Mouse (Mus musculus) liver, embryonic 15.5 days (tissue): ENCODE measurements around the gene Bach1. TPM values are rescaled to one million over a fixed set of nuclear protein-coding genes. Genes with fewer than 3 reads are reported as not detected.

ENCODE experiments used
- ATAC-seq: fragments of 200-750 bp; cut with Nextera tagmentation; 2 replicates; pipeline ENCODE4 v1.8.0; 2017; ENCODE audit warnings: moderate number of reproducible peaks, mild to moderate bottlenecking, moderate library complexity; ENCODE audit not compliant: insufficient read depth
- H3K27ac ChIP-seq: fragments of 300-500 bp; sonication (generic); replicated peaks from 2 replicates; pipeline ENCODE4 v1.5.1; 2015; ENCODE audit warnings: mild to moderate bottlenecking, inconsistent platforms
- H3K27me3 ChIP-seq: fragments of 300-500 bp; sonication (generic); 2 replicates; pipeline ENCODE4 v1.6.1; 2015; ENCODE audit warnings: mild to moderate bottlenecking, inconsistent platforms
- H3K36me3 ChIP-seq: fragments of 300-500 bp; sonication (generic); replicated peaks from 2 replicates; pipeline ENCODE4 v1.6.1; 2015; ENCODE audit warnings: moderate library complexity, mild to moderate bottlenecking, inconsistent platforms
- H3K4me1 ChIP-seq: fragments of 300-500 bp; sonication (generic); replicated peaks from 2 replicates; pipeline ENCODE4 v1.6.1; 2015; ENCODE audit warnings: inconsistent platforms
- H3K4me2 ChIP-seq: fragments of 300-500 bp; sonication (generic); 2 replicates; pipeline ENCODE4 v1.6.1; 2015; ENCODE audit warnings: moderate library complexity, mild to moderate bottlenecking, inconsistent platforms
- H3K4me3 ChIP-seq: fragments of 300-500 bp; sonication (generic); replicated peaks from 2 replicates; pipeline ENCODE4 v1.5.1; 2015; ENCODE audit warnings: mild to moderate bottlenecking, inconsistent platforms
- H3K9ac ChIP-seq: fragments of 300-500 bp; sonication (generic); 2 replicates; pipeline ENCODE4 v1.6.1; 2015; ENCODE audit warnings: moderate library complexity, mild to moderate bottlenecking, inconsistent platforms
- H3K9me3 ChIP-seq: fragments of 300-500 bp; sonication (generic); replicated peaks from 2 replicates; pipeline ENCODE4 v1.6.1; 2016; ENCODE audit warnings: inconsistent platforms
- WGBS: fragments of 180-500 bp; shearing (Covaris S2); methylation state at CpG from one replicate; pipeline ENCODE4 v1.1.7; 2015; ENCODE audit warnings: mixed read lengths; ENCODE audit not compliant: insufficient replicate concordance; 5-methylcytosine and 5-hydroxymethylcytosine counted together
- polyA plus RNA-seq: library from polyadenylated mRNA; unstranded; fragments of >200 nt; fragmentation: Nextera tagmentation; extraction: Ambion mirVana; gene quantifications from 2 replicates; pipeline ENCODE4 v1.2.1, GENCODE M21; 2015

Bach1 gene
- polyA plus RNA-seq, 1 experiment from 2014 or later = 6.5 TPM

DNA sequence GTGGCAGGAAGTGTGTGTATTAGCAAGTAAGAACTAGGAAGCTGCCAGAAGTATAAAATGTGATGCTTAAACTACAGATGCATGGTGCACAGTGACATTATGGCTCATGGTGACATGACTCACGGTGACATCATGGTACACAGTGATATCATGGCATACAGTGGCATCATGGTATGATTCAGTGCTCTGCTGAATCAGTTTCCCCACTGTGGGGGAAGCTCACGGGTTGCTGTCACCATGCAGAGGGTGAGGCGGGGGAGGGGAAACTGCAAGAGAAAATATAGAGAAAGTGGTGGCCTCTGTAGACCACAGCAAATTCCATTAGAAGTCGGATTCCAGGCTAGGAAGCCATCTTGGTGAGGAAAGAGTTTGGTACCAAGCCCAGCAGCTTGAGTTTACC lies 26.1 kb downstream of the Bach1 start:
- peaks cover 22% of the 10 kb centered on the region for H3K4me1 ChIP-seq
- H3K9ac ChIP-seq = no peak overlapping the region
- no peak overlapping the region for H3K27ac ChIP-seq
- H3K4me3 ChIP-seq = no peak overlapping the region
- H3K4me2 ChIP-seq = no peak overlapping the region
- 85% methylated on average over 4 of the region's 4 CpGs for WGBS
- no peak for ATAC-seq
- H3K27me3 ChIP-seq = no peaks in the 10 kb centered on the region
- peaks cover 93% of the 10 kb centered on the region for H3K36me3 ChIP-seq
- no peaks in the 10 kb centered on the region for H3K9me3 ChIP-seq

DNA sequence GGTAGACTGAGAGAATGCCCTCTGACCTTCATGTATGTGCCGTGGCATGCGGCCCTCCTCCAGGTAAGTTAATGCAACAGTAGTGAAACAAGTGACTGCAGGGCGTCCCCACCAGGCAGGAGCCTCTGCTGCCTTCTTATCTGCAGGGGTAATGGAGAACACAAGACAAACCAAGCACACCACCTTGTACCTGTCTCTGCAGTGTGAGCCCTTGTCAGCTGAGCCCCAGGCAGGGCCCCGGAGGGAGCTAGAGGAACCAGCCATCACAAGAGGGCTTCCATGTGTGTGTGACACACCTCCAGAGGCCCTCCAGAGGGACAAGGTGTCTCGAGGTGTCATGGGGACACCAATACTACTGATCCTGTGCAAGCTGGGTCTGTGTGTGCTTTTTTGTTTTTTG lies 26.5 kb downstream of the Bach1 start:
- Histone ChIP-seq H3K4me3 (no peak overlapping the region), H3K4me1 (peaks cover 22% of the 10 kb centered on the region), H3K4me2 (no peak overlapping the region), H3K27me3 (no peaks in the 10 kb centered on the region), H3K9me3 (no peaks in the 10 kb centered on the region), H3K9ac (no peak overlapping the region), H3K36me3 (peaks cover 93% of the 10 kb centered on the region), H3K27ac (no peak overlapping the region)
- WGBS = 73% methylated on average over 5 of the region's 5 CpGs
- no peak for ATAC-seq

DNA sequence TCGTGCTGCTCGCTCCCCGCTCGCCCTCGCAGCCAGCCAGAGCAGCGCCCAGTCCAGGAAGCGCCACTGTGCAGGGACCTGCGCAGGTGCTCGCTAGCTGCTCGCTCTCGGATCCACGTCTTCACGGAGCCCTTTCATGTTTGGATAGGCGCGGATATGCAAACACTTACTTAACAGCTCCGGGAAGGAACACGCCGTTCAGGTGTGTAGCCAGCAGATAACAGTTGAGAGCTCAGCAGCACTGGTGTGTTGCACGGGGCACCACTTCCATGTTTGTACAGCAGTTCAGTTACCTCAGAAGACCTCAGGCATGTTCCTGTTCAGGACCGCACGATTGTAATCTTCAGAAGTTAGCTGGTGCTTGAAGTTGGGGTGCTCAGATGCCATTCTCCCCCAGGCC lies 27.2 kb downstream of the Bach1 start:
- H3K36me3 ChIP-seq = peaks cover 93% of the 10 kb centered on the region
- H3K4me3 ChIP-seq = no peak overlapping the region
- H3K4me1 ChIP-seq = peaks cover 22% of the 10 kb centered on the region
- H3K9me3 ChIP-seq = no peaks in the 10 kb centered on the region
- no peaks in the 10 kb centered on the region for H3K27me3 ChIP-seq
- WGBS = 73% methylated on average over 21 of the region's 21 CpGs
- H3K27ac ChIP-seq = no peak overlapping the region
- ATAC-seq = peak; percentile 38; the same call in 1 of the 2 replicates
- no peak overlapping the region for H3K4me2 ChIP-seq
- H3K9ac ChIP-seq = no peak overlapping the region

DNA sequence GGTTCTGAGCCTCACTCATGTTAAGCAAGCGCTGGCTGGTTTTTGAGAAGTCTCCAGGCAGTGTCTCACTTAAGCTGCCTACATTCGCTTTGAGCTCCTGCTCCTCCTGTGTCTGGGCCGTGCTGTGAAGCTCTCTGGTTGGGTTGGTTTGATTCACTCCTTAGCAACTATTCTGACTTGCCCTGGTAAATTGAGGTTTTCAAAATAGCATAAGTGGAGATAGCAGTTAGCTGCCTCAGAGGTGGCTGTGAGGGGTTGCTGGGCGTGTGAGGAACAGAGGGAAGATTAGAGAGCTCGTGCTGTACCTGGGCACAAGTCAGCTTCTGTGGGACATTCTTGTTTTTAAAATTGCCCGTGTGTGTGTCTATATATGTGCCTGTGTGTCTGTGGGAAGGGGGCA lies 27.6 kb downstream of the Bach1 start:
- no peak overlapping the region for H3K4me3 ChIP-seq
- no peaks in the 10 kb centered on the region for H3K9me3 ChIP-seq
- H3K4me1 ChIP-seq = peaks cover 18% of the 10 kb centered on the region
- H3K36me3 ChIP-seq = peaks cover 93% of the 10 kb centered on the region
- WGBS = 63% methylated on average over 6 of the region's 6 CpGs
- no peak overlapping the region for H3K4me2 ChIP-seq
- ATAC-seq = no peak
- H3K27ac ChIP-seq = no peak overlapping the region
- no peaks in the 10 kb centered on the region for H3K27me3 ChIP-seq
- no peak overlapping the region for H3K9ac ChIP-seq

DNA sequence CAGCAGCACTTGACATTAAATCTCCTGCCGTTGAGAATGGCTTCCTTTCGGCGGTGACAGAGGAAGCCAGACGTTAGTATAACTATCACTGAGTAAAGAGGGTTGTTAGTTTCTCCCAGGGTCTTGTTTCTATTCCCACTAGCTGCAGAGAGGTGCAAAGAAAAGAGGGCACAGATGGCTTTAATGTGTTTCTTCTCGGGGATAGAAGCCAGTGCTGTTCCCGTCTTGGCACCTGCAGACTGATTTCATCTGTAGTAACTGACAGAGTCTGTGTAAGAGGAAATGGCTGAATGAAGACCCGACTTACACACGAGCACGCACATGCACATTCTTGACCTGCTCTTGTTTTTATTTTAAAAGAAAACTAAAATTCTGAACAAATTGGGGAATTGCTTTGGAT lies 28.5 kb downstream of the Bach1 start:
- Histone ChIP-seq H3K36me3 (peaks cover 89% of the 10 kb centered on the region), H3K4me2 (no peak overlapping the region), H3K4me3 (no peak overlapping the region), H3K27ac (no peak overlapping the region), H3K9me3 (no peaks in the 10 kb centered on the region), H3K4me1 (peaks cover 18% of the 10 kb centered on the region), H3K9ac (no peak overlapping the region), H3K27me3 (no peaks in the 10 kb centered on the region)
- WGBS = 52% methylated on average over 9 of the region's 9 CpGs
- no peak for ATAC-seq

GRCm38 (mm10) chr16:87727918-87728317 lies 29.2 kb downstream of the Bach1 start:
- WGBS = 84% methylated on average over 14 of the region's 14 CpGs
- H3K9me3 ChIP-seq = no peaks in the 10 kb centered on the region
- H3K4me2 ChIP-seq = no peak overlapping the region
- H3K4me3 ChIP-seq = no peak overlapping the region
- no peaks in the 10 kb centered on the region for H3K27me3 ChIP-seq
- no peak overlapping the region for H3K9ac ChIP-seq
- peaks cover 84% of the 10 kb centered on the region for H3K36me3 ChIP-seq
- peaks cover 18% of the 10 kb centered on the region for H3K4me1 ChIP-seq
- ATAC-seq = no peak
- no peak overlapping the region for H3K27ac ChIP-seq

DNA sequence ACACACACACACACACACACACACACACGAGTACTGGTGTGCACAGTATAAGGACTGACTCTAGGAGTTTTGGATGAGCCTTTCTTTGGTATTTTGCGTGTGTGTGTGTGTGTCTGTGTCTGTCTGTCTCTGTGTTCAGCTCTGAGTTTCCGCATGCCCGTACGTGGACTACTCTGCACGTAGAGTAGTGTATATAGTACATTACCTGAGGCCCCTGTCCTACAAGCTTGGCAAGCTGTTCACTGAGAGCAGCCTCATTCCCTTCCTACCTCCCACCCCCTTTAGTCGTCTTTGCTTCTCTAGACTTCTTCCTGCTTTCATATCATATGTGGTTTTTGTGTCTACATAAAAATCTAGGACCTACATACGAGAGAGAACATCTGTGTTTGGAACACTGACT lies 30.0 kb downstream of the Bach1 start:
- Histone ChIP-seq H3K36me3 (peaks cover 82% of the 10 kb centered on the region), H3K9me3 (no peaks in the 10 kb centered on the region), H3K9ac (no peak overlapping the region), H3K4me3 (no peak overlapping the region), H3K27ac (no peak overlapping the region), H3K4me2 (no peak overlapping the region), H3K27me3 (no peaks in the 10 kb centered on the region), H3K4me1 (peaks cover 15% of the 10 kb centered on the region)
- no peak for ATAC-seq
- 77% methylated on average over 8 of the region's 8 CpGs for WGBS

DNA sequence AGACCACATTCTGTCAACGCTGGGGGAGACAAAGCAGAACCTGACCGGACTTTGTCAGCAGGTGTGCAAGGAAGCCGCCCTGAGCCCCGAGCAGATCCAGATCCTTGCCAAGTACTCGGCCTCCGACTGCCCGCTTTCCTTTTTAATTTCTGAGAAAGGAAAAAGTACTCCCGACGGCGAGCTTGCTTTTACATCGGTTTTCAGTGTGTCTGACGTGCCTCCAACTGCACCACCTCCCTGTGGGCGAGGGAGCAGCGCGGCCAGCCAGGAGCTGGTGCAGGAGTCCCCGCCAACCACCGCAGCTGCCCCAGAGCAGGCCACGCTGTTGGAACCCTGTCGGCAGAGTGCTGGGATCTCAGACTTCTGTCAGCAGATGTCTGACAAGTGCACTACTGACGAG lies 30.7 kb downstream of the Bach1 start:
- Histone ChIP-seq H3K9me3 (no peaks in the 10 kb centered on the region), H3K9ac (no peak overlapping the region), H3K27me3 (no peaks in the 10 kb centered on the region), H3K4me1 (peaks cover 15% of the 10 kb centered on the region), H3K27ac (no peak overlapping the region), H3K4me3 (no peak overlapping the region), H3K36me3 (peaks cover 80% of the 10 kb centered on the region), H3K4me2 (no peak overlapping the region)
- 88% methylated on average over 20 of the region's 20 CpGs for WGBS
- ATAC-seq = no peak

- H3K4me3 ChIP-seq = no peak overlapping the region
- peaks cover 32% of the 10 kb centered on the region for H3K36me3 ChIP-seq
- 76% methylated on average over 4 of the region's 4 CpGs for WGBS
- ATAC-seq = no peak
- H3K27ac ChIP-seq = no peak overlapping the region
- no peaks in the 10 kb centered on the region for H3K27me3 ChIP-seq
- no peak overlapping the region for H3K9ac ChIP-seq
- peaks cover 10% of the 10 kb centered on the region for H3K4me1 ChIP-seq
- no peak overlapping the region for H3K4me2 ChIP-seq
- H3K9me3 ChIP-seq = no peaks in the 10 kb centered on the region
Observed at GRCm38 (mm10) chr16:87734868-87735381, 36.2 kb downstream of the Bach1 start.

- no peaks in the 10 kb centered on the region for H3K27me3 ChIP-seq
- H3K9ac ChIP-seq = no peak overlapping the region
- H3K36me3 ChIP-seq = peaks cover 20% of the 10 kb centered on the region
- H3K4me3 ChIP-seq = no peak overlapping the region
- H3K27ac ChIP-seq = no peak overlapping the region
- peaks cover 10% of the 10 kb centered on the region for H3K4me1 ChIP-seq
- H3K9me3 ChIP-seq = no peaks in the 10 kb centered on the region
- H3K4me2 ChIP-seq = no peak overlapping the region
- 81% methylated on average over 11 of the region's 11 CpGs for WGBS
- no peak for ATAC-seq
Observed at GRCm38 (mm10) chr16:87736106-87736505, 37.4 kb downstream of the Bach1 start.

GRCm38 (mm10) chr16:87737296-87737695 lies 38.6 kb downstream of the Bach1 start:
- Histone ChIP-seq H3K36me3 (peaks cover 15% of the 10 kb centered on the region; the same call in 1 of the 2 replicates), H3K9me3 (no peaks in the 10 kb centered on the region)
- WGBS = 55% methylated on average over 8 of the region's 8 CpGs

More at GRCm38 (mm10) chr16:87737296-87737695, 38.6 kb downstream of the Bach1 start:
- H3K27ac ChIP-seq = no peak overlapping the region
- H3K4me1 ChIP-seq = peaks cover 10% of the 10 kb centered on the region
- no peak overlapping the region for H3K9ac ChIP-seq
- no peak overlapping the region for H3K4me3 ChIP-seq
- no peaks in the 10 kb centered on the region for H3K27me3 ChIP-seq
- no peak for ATAC-seq
- H3K4me2 ChIP-seq = no peak overlapping the region
